Mouse (Mus musculus) left cerebral cortex, postnatal 4 days (tissue): Measurements from ENCODE around the gene Mcu. TPM values are rescaled to one million over a fixed set of nuclear protein-coding genes. Genes with fewer than 3 reads are reported as not detected.

Experiments
- DNase-seq: peaks from one replicate; pipeline ENCODE4 v3.0.0-alpha.2; 2022
- intact Hi-C: fragments of 180-260 bp; cut with DNase I; formaldehyde crosslinking; loops from one replicate; pipeline ENCODE4 v1.15.1; 2025
- total RNA-seq, 2 experiments: library from RNA; stranded (reverse); gene quantifications; 2 replicates each; pipeline ENCODE4 v1.2.3; 2021

Mcu gene
- total RNA-seq, 2 experiments from 2014 or later: 64.7 to 70.4 TPM

DNA sequence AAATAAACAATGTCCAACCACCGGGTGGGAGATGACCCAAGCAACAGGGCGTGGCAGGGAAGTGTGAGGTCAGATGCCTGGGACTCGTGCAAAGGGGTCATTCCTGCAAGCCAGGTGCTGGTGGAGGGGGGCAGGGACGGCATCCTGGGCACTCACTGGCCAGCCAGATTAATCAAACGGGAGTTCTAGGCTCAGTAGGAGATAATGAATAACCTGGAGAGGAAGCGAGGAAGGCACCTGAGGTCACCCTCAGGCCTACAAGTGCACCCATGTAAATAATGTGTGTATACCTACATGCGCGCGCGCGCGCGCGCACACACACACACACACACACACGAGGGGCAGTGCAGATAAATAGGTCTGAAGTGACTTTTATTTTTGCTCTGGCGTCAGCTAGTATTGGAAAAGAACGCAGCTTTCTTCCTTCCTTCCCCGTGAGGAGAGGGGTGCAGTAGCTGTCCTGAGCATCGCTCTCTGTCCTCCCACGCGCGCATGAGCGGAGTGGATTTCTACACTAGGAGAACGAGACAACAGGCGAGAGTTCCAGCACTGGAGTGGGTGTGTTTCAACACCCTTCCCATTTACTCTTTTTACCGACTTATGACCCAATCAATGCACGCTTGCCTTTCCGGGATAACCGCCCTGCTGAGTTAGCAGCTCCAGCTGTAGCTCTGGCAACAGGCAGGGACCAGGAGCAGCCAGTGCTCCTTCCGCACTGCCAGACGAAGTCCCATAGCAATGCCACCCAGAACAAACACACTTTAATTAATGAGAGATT lies 112.9 kb downstream of the Mcu start:
- peak; percentile 29 for DNase-seq
- intact Hi-C loops: loop anchor here (10.0 kb wide), 1 partner anchor 101 kb away; no protein-coding TSS in a partner anchor

- intact Hi-C loops: loop anchor here (10.0 kb wide), 1 partner anchor 102 kb away; no protein-coding TSS in a partner anchor
- no peak for DNase-seq
Observed at GRCm38 (mm10) chr10:59502381-59502780, 114.1 kb downstream of the Mcu start.

DNA sequence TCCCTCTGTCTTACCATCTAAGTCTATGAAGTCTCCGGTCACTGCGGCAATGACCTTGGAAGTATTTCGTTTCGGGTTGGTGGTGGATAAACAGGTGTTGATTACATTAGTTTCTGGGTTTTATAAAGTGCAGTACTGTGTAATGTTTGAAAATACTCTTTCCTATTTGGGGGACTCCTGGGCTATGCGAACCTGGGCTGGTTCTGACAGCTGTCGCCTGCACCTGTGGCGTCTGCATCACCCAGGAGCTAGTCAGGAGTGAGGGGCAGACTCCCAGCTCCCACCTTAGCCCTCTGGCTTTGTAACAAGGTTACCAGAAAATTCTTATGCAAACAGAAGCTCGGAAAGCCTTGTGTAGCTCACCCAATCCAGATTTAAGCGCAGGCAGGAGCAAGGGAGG lies 114.7 kb downstream of the Mcu start:
- no peak for DNase-seq
- intact Hi-C loops: loop anchor here (10.0 kb wide), 1 partner anchor 103 kb away; no protein-coding TSS in a partner anchor

GRCm38 (mm10) chr10:59500225-59500624 lies 116.3 kb downstream of the Mcu start:
- DNase-seq: no peak
- intact Hi-C loops: loop anchor here (10.0 kb wide), 1 partner anchor 105 kb away; no protein-coding TSS in a partner anchor

- intact Hi-C loops: loop anchor here (10.0 kb wide), 1 partner anchor 368 kb away; no protein-coding TSS in a partner anchor
- no peak for DNase-seq
Observed at GRCm38 (mm10) chr10:59497019-59497418, 119.5 kb downstream of the Mcu start.

- no peak for DNase-seq
- intact Hi-C loops: loop anchor here (5.0 to 10.0 kb wide), 2 partner anchors 322 to 370 kb away; no protein-coding TSS in a partner anchor
Observed at GRCm38 (mm10) chr10:59494917-59495316, 121.6 kb downstream of the Mcu start.

DNA sequence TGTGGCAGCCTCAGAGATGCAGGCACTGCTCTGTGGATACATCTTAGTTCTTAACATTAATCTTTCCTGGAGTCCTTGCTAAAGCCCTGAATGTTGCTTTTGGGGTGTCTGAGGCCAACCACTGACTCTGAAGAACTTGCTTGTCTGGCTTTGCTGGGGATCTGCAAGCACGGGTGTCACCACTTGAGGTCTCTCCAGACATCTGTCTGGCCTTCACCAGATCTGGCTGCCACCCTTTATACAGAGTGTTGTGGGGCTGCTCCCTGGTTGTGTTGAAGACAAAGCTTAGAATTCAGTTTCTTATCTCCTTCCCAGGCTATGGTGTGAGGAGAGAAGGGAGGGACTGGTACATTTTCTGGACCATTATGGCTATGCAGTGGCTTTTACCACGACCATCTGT lies 122.4 kb downstream of the Mcu start:
- DNase-seq: peak; percentile 25
- intact Hi-C loops: loop anchor here (5.0 to 10.0 kb wide), 2 partner anchors 323 to 371 kb away; no protein-coding TSS in a partner anchor

DNA sequence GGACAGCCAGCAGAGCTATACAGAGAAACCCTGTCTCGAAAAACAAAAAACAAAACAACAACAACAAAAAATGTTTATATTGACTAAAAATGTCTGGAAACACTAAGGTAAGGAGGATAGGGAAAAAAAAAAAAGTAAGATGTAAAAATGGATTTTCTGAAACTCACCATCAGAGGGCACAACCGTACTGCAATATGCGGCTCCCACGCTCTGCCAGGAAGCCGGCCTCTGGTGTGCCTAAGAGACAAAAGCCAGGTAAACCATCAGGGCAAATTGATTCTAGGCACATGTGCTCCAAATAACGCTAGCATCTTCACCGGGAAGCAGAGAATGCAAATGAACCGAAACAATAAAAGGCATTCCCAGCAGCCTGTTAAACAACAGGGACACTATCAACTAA lies 125.6 kb downstream of the Mcu start:
- peak; percentile 29 for DNase-seq
- intact Hi-C loops: loop anchor here (5.0 to 10.0 kb wide), 2 partner anchors 326 to 374 kb away; no protein-coding TSS in a partner anchor

DNA sequence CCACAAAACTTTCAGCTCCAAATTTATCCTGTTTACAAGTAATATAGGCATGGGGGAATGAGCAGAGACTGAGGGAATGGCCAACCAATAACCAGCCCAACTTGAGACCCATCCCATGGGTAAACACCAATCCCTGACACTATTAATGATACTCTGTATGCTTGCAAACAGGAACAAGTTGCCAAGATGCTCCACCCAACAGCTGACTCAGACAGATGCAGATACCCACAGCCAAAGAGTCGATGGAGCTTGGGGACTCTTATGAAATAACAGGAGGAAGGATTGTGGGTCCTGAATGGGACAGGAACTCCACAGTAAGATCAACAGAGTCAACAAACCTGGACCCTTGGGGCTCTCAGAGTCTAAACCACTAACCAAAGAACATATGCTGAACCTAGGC lies 127.1 kb downstream of the Mcu start:
- intact Hi-C loops: no loop called here
- DNase-seq: no peak

DNA sequence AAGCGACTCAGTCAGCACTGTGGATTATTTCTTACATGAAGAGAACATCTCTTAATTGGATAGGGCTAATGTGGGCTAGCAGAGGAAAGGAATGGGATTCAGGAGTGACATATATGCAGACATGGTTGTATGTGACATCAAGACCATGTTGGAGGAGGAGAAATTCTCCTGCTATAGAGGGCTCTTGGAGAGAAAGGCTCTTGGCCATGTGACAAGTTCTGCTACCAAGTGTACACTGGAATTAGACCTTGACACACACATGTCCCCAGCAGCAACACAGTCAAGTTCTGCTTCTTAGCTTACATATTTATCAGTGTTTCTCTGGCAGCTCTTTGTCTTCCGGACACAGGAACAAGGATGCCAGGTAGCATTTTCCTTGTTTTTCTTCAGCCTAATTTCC lies 129.1 kb downstream of the Mcu start:
- DNase-seq: no peak
- intact Hi-C loops: no loop called here

- intact Hi-C loops: no loop called here
- no peak for DNase-seq
Observed at GRCm38 (mm10) chr10:59484318-59484717, 132.2 kb downstream of the Mcu start.

DNA sequence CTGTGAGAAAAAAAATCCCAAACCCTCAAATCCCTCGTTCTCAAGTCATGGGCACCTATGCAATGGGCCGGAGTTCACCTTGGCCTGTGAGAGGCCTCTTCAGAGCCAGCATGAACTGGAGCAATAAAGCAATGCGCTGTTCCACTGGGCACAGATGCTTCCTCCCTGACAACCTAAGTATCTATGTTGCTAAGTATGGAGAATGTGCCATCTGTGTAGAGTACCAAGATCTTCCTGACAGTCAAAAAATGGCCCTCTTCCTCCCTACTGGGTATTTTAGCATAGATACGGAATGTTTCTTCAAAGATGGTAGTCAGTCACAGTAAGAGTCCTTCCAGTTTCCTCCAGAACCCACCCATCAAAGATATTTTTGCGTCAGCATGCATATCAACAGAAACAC lies 135.1 kb downstream of the Mcu start:
- intact Hi-C loops: no loop called here
- no peak for DNase-seq

DNA sequence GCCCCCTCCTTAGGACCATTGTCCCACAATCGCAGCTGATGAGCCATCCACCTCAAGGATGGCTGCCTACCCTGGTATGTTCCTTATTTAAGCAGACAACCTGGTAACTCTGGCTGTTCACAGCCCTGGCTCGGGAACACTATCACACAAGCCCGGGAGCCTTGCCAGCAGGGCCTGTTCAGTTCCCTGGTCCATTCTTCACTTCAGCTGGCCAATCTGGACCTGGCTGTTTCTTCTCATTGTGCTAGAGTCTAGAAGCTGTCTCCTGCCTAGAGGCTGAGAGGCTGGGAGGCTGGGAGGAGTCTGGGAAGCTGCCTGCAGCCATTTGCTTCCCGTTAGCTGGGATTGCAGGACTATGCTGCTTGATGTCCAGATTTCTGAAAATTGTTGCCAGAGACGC lies 146.0 kb downstream of the Mcu start:
- DNase-seq: peak; percentile 29
- intact Hi-C loops: no loop called here

DNA sequence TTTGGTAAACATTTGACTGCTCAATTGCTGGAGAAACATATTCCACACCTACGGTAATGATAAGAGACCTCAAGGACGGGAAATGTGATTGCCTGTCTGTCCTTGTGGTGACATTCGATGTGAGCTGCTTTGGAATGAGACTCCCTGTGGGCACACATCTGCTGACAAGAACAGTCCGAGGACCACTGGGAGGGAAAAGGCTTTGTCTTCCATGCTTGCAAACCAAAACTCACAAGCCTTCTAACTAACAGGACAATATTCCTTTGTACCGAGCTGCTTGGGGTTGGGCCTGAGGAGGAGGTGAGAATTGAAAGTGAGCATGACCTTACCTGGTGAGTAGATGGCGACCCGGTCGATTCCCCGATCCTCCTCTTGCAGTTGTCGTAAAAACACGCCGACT lies 149.2 kb downstream of the Mcu start:
- intact Hi-C loops: no loop called here
- DNase-seq: no peak

GRCm38 (mm10) chr10:59466626-59467025 lies 149.9 kb downstream of the Mcu start:
- no peak for DNase-seq
- intact Hi-C loops: no loop called here

DNA sequence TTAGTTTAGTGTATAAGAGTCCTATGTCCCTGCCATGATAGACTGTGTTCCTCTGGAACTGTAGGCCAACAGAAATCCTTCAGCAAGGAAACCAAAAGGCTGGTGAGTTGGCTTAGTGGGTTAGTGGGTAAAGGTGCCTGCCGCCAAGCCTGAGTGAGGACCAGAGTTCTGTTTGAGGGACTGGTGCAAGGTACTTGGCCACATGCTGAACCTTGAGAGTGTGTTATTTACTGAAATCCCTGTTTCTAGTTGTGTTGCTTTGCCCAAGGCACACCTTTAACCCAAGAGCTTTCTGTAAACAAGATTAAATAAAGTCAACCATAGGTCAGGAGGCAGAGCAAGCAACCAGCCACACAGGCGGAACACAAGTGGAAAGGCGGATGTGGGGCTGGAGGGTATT lies 150.9 kb downstream of the Mcu start:
- no peak for DNase-seq
- intact Hi-C loops: no loop called here

DNA sequence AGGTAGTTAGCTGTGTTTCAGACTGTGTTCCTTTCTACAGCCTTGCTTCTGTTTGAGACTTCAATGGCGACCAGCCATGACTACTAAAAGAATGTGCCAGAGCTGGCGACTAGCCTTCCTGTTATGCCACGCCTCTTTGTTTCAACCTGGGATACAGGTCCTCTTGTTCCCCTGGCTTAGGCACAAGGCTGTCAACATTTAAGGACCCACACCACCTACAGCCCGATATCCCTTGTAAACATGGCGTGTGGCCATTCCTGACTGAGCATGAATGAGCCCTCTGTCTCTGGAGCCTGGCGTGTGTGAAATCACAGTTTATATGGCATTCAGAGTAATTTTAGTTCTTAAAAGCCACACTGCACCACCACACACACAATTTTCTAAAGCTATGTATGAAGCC lies 154.2 kb downstream of the Mcu start:
- DNase-seq: no peak
- intact Hi-C loops: no loop called here

DNA sequence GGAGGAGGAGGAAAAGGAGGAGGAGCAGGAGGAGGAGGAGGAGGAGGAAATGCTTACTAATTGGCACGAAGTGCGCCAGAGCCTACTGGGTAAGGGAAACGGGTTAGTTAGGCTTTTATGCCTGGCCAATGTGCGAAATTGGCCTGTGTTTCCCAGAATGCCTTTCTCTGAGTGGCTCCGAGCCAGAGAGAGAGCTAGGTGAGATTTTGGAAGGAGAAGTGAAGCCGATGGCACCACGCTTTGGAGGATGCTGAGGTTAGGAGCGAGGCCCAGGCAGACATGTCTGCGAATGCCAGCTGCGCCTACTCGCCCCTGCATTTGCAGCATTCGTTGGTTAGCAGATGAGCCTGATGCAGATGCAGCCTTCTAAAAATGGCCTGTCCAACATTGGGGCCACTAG lies 156.7 kb downstream of the Mcu start:
- DNase-seq: peak; percentile 58
- intact Hi-C loops: no loop called here

DNA sequence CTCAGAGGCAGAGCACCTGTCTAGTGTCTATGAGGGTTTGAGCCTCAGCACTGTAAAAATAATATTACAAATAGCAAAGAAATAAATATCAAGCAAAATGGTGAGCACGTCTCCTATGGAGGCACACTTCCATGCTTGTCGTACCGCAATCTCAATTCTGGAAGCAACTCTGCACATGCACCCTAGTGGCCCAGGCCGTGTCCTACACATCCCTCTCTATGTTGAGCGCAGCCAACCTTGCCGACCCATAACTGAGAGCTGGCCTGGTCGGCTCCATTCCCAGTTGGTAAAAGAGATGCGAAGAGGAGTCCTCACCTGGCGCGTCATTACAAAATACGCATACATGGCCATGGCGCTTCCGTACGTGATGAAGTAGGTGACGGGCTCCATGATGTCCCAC lies 161.9 kb downstream of the Mcu start:
- intact Hi-C loops: no loop called here
- no peak for DNase-seq

- DNase-seq: no peak
- intact Hi-C loops: no loop called here
Observed at GRCm38 (mm10) chr10:59451839-59452238, 164.7 kb downstream of the Mcu start.

DNA sequence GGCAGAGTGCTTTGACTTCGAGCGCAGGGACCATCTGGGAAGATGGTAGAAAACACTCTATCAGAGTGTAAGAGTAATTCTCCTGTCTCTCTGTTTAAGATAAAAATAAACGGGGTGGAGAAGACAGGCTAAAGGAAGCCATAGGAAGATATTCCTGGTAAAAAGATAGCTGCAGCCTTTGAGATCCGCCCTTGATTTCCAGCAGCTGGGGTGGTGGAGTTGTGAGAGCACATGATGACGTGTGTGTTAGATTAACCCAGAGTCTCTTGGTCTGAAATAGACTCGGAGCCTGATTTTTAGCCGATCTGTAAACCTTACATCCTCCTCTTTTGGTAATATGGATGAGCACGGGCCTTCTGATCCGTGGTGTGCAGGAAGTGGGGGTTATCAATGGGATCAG lies 168.9 kb downstream of the Mcu start:
- no peak for DNase-seq
- intact Hi-C loops: no loop called here

- intact Hi-C loops: no loop called here
- DNase-seq: no peak
Observed at GRCm38 (mm10) chr10:59446911-59447437, 169.5 kb downstream of the Mcu start.
